23 mouse cellular contexts compared by ENCODE assay signal in genomic region chr6:23678172-23678571, GRCm38 (mm10). TPM values are rescaled to one million over a fixed set of nuclear protein-coding genes. Genes with fewer than 3 reads are reported as not detected.
"Had no signal": no experiment of that assay in that cellular context is flagged by ENCODE, and none has a peak within 500 bp of the region (broad histone marks: within the 10 kb centered on the region; RNA-seq: fewer than 3 reads in every experiment).

No protein-coding gene starts in this region.

- ATAC-seq: liver, embryonic 12.5 days; liver, postnatal 0 days; lung, postnatal 0 days; midbrain, embryonic 13.5 days; midbrain, embryonic 15.5 days; midbrain, embryonic 16.5 days had no signal

- DNase-seq: left cerebral cortex, postnatal 4 days; liver; liver, embryonic 13.5 days; liver, postnatal 0 days; lung, adult 18-20 months; lung, adult 2 months; lung, embryonic 14.5 days; lung, postnatal 10 days; lung, postnatal 14 days; lung, postnatal 36 days; lung, postnatal 4 days; midbrain, embryonic 14.5 days had no signal

RNA-seq across cellular contexts. Expression of gene Rnf148, which starts 23.2 kb away (rescaled TPM):
- total RNA-seq: megakaryocyte progenitor cell, adult 5-6 weeks; megakaryocyte, adult 5-6 weeks; megakaryocyte-erythroid progenitor cell, adult 5-6 weeks; monocyte, adult 5-6 weeks had no signal

RNA-seq across cellular contexts. Expression of gene Rnf133, which starts 28.1 kb away (rescaled TPM):
- total RNA-seq: left cerebral cortex, postnatal 14 days; megakaryocyte progenitor cell, adult 5-6 weeks; megakaryocyte, adult 5-6 weeks; megakaryocyte-erythroid progenitor cell, adult 5-6 weeks; midbrain, postnatal 0 days; monocyte, adult 5-6 weeks had no signal
